36 mouse cellular contexts compared by ENCODE assay signal in the genomic region with DNA sequence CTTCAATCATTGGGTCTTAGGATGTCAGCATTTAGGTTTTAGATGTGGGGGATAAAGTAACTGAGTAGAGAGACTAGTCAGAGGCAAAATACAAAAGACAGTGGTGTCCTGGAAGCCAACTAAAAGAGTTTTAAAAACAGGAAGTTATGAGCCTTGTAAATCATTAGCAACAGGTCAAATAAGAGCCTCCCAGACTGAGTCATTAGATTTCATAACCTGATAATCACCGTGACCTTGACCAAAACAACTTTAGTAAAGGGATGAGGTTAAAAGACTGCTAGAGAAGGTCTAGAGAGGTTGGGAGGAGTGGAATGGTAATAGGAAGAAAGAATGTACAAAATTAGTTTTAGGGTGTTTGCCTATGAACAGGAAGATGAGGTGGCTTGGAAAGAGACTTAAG.
DNase-seq lines count a peak whose midpoint lies in the region; ATAC-seq and TF ChIP-seq lines count a peak whose summit lies in the region.
"Had no signal": no experiment of that assay in that cellular context is flagged by ENCODE, and none has a peak within 500 bp of the region (broad histone marks: within the 10 kb centered on the region; RNA-seq: fewer than 3 reads in every experiment).

No protein-coding gene starts in this region.

- no peaks in the 10 kb centered on the region for H3K9me3 ChIP-seq in hindbrain, embryonic 11.5 days (ENCODE audit: control insufficient read depth, low read length)
- no peaks in the 10 kb centered on the region for H3K9me3 ChIP-seq in forebrain, embryonic 15.5 days
- H3K9me3 ChIP-seq: forebrain, embryonic 10.5 days; heart, embryonic 10.5 days; heart, embryonic 15.5 days; hindbrain, embryonic 12.5 days; midbrain, embryonic 10.5 days; neural tube, embryonic 12.5 days had no signal

- H3K79me2 ChIP-seq in macrophage (ENCODE audit: inconsistent target), result no peaks in the 10 kb centered on the region

- POLR2A ChIA-PET in Patski (lab: Charles Lee), result no interaction called here

- H3K36me3 ChIP-seq in macrophage (ENCODE audit: inconsistent target), result no peaks in the 10 kb centered on the region
- no peaks in the 10 kb centered on the region for H3K36me3 ChIP-seq in hindbrain, embryonic 11.5 days (ENCODE audit: control insufficient read depth, insufficient read depth, low read length)
- H3K36me3 ChIP-seq in forebrain, embryonic 15.5 days, result no peaks in the 10 kb centered on the region
- H3K36me3 ChIP-seq: embryonic facial prominence, embryonic 12.5 days; forebrain, embryonic 10.5 days; heart, embryonic 10.5 days; heart, embryonic 15.5 days; hindbrain, embryonic 12.5 days; midbrain, embryonic 10.5 days; neural tube, embryonic 12.5 days had no signal

- no peak overlapping the region for H3K4me3 ChIP-seq in macrophage (ENCODE audit: inconsistent target)
- H3K4me3 ChIP-seq in hindbrain, embryonic 11.5 days (ENCODE audit: low read depth, low read length), result no peak overlapping the region
- no peak overlapping the region for H3K4me3 ChIP-seq in forebrain, embryonic 15.5 days
- H3K4me3 ChIP-seq: embryonic facial prominence, embryonic 12.5 days; forebrain, embryonic 10.5 days; heart, embryonic 10.5 days; heart, embryonic 15.5 days; hindbrain, embryonic 12.5 days; layer of hippocampus, adult 2 months; midbrain, embryonic 10.5 days; myocyte; neural tube, embryonic 12.5 days had no signal

- in situ Hi-C loops in Patski (cut with MboI; ENCODE audit: low pct_unique_long_range_greater_than_20kb), result no loop called here

- CTCF ChIA-PET in Patski (lab: Charles Lee), result interaction anchor here (0.6 kb wide), 1 partner anchor 12 kb away, joined by 3 read pairs; no protein-coding TSS in a partner anchor

- TF ChIP-seq CTCF in Patski (IDR thresholded peaks at IDR 0.05), result no peak

- WGBS in macrophage (ENCODE audit: missing documents), result 7% methylated on average over 1 of the region's 1 CpGs
- 87% methylated on average over 1 of the region's 1 CpGs for WGBS in hindbrain, embryonic 11.5 days
- WGBS in forebrain, embryonic 15.5 days, result 91% methylated on average over 1 of the region's 1 CpGs

- peak; percentile 62 for DNase-seq in kidney, adult 9 months
- no peak for DNase-seq in kidney, postnatal 25 days
- DNase-seq in 416B (ENCODE audit: low read depth), result peak; percentile 81
- no peak for DNase-seq in Patski (ENCODE audit: low read depth, low spot score)
- no peak for DNase-seq in hindbrain, embryonic 11.5 days (ENCODE audit: low spot score)
- DNase-seq: adrenal gland, postnatal 10 days; B cell, adult 2 months; cerebellum, adult 11 months; cerebellum, adult 9-10 months; cerebellum, postnatal 36 days; embryo, embryonic 11 days; gastrocnemius, postnatal 10 days; heart, adult 11 months; kidney, adult 18-20 months; layer of hippocampus, postnatal 36 days; left cerebral cortex, postnatal 4 days; lung, adult 18-20 months; lung, postnatal 4 days; right cerebral cortex, adult 18-20 months; right cerebral cortex, postnatal 4 days; thymus, adult 2 months; thymus, postnatal 36 days had no signal

- H3K27ac ChIP-seq in macrophage, result peak overlapping the region; percentile 22
- H3K27ac ChIP-seq in hindbrain, embryonic 11.5 days (ENCODE audit: low read depth, low read length), result no peak overlapping the region
- no peak overlapping the region for H3K27ac ChIP-seq in forebrain, embryonic 15.5 days (replicated peaks)
- H3K27ac ChIP-seq: embryonic facial prominence, embryonic 12.5 days; forebrain, embryonic 10.5 days; heart, embryonic 10.5 days; heart, embryonic 15.5 days; hindbrain, embryonic 12.5 days; layer of hippocampus, adult 2 months; midbrain, embryonic 10.5 days; neural tube, embryonic 12.5 days had no signal

- H3K9ac ChIP-seq in hindbrain, embryonic 11.5 days (ENCODE audit: low read depth, low read length), result no peak overlapping the region
- no peak overlapping the region for H3K9ac ChIP-seq in forebrain, embryonic 15.5 days (replicated peaks)
- H3K9ac ChIP-seq: embryonic facial prominence, embryonic 12.5 days; heart, embryonic 15.5 days; hindbrain, embryonic 12.5 days; neural tube, embryonic 12.5 days had no signal

- H3K4me1 ChIP-seq in hindbrain, embryonic 11.5 days (replicated peaks; ENCODE audit: control insufficient read depth, insufficient read depth, low read length), result no peaks in the 10 kb centered on the region
- H3K4me1 ChIP-seq in forebrain, embryonic 15.5 days, result no peaks in the 10 kb centered on the region
- H3K4me1 ChIP-seq: embryonic facial prominence, embryonic 12.5 days; forebrain, embryonic 10.5 days; heart, embryonic 10.5 days; heart, embryonic 15.5 days; hindbrain, embryonic 12.5 days; midbrain, embryonic 10.5 days; neural tube, embryonic 12.5 days had no signal

- no peaks in the 10 kb centered on the region for H3K27me3 ChIP-seq in Patski
- H3K27me3 ChIP-seq in hindbrain, embryonic 11.5 days (ENCODE audit: control insufficient read depth, insufficient read depth, low read length), result no peaks in the 10 kb centered on the region
- H3K27me3 ChIP-seq in forebrain, embryonic 15.5 days, result no peaks in the 10 kb centered on the region
- H3K27me3 ChIP-seq: embryonic facial prominence, embryonic 12.5 days; heart, embryonic 15.5 days; hindbrain, embryonic 12.5 days; neural tube, embryonic 12.5 days had no signal

- H3K4me2 ChIP-seq in hindbrain, embryonic 11.5 days (replicated peaks; ENCODE audit: low read depth, low read length), result no peak overlapping the region
- H3K4me2 ChIP-seq in forebrain, embryonic 15.5 days (replicated peaks), result no peak overlapping the region
- H3K4me2 ChIP-seq: embryonic facial prominence, embryonic 12.5 days; heart, embryonic 15.5 days; hindbrain, embryonic 12.5 days; neural tube, embryonic 12.5 days had no signal

- ATAC-seq in Patski, result peak; percentile 73
- ATAC-seq in hindbrain, embryonic 11.5 days (ENCODE audit: low FRiP score), result no peak
- no peak for ATAC-seq in forebrain, embryonic 15.5 days (replicated peaks)
- ATAC-seq: forebrain, embryonic 16.5 days; lung, postnatal 0 days; midbrain, embryonic 16.5 days had no signal

Comparison
In these comparisons a context has a peak if more than half of its experiments do, and no peak if none do; other contexts are left out.
1. DNase-seq: peak in kidney, adult 9 months (single experiment) and 416B (single experiment); none in kidney, postnatal 25 days (0 of 2), Patski (single experiment) and hindbrain, embryonic 11.5 days (single experiment).